Mouse (Mus musculus) MEL (cell line): ENCODE results near the gene Gm7168.

Experiments
- CTCF ChIP-seq, 3 experiments: IDR thresholded peaks in 2 of 3; conservative IDR thresholded peaks in 1 of 3; 2 replicates each; pipeline ENCODE4 v1.5.1; 2011 to 2012; ENCODE audit warnings: low read length in 3 of 3, low read depth in 2 of 3, mild to moderate bottlenecking in 2 of 3, improper control_type of control experiment in 1 of 3, inconsistent platforms in 1 of 3, mixed read lengths in 1 of 3, moderate library complexity in 1 of 3; ENCODE audit not compliant: control insufficient read depth in 1 of 3, insufficient read depth in 1 of 3, poor library complexity in 1 of 3, severe bottlenecking in 1 of 3
- GABPA ChIP-seq: IDR thresholded peaks from 2 replicates; pipeline ENCODE4 v1.6.1; 2012; ENCODE audit warnings: low read depth, mild to moderate bottlenecking, inconsistent platforms, low read length, improper control_type of control experiment, moderate library complexity
- GATA1 ChIP-seq: IDR thresholded peaks from 2 replicates; pipeline ENCODE4 v1.6.1; 2011; ENCODE audit warnings: low read depth, low read length, improper control_type of control experiment
- JUND ChIP-seq: IDR thresholded peaks from 2 replicates; pipeline ENCODE4 v1.6.1; 2011; ENCODE audit warnings: low read depth, mild to moderate bottlenecking, improper control_type of control experiment, low read length
- MAX ChIP-seq: IDR thresholded peaks from 2 replicates; pipeline ENCODE4 v1.6.1; 2011; ENCODE audit warnings: low read length, improper control_type of control experiment
- MXI1 ChIP-seq: IDR thresholded peaks from 2 replicates; pipeline ENCODE4 v1.6.1; 2011; ENCODE audit warnings: mild to moderate bottlenecking, low read depth, low read length, improper control_type of control experiment
- MYC ChIP-seq: IDR thresholded peaks from 2 replicates; pipeline ENCODE4 v1.6.1; 2011; ENCODE audit warnings: low read depth, mild to moderate bottlenecking, low read length, improper control_type of control experiment, moderate library complexity
- NRF1 ChIP-seq: IDR thresholded peaks from 2 replicates; pipeline ENCODE4 v1.6.1; 2014; ENCODE audit warnings: low read depth, mild to moderate bottlenecking, inconsistent platforms, low read length, improper control_type of control experiment, moderate library complexity; ENCODE audit not compliant: poor library complexity, insufficient read depth, severe bottlenecking
- POLR2A ChIP-seq, 2 experiments: IDR thresholded peaks; 2 replicates each; pipeline ENCODE4 v1.6.1; 2011 to 2012; ENCODE audit warnings: low read length in 2 of 2, mild to moderate bottlenecking in 2 of 2, control low read depth in 1 of 2, improper control_type of control experiment in 1 of 2, low read depth in 1 of 2, moderate library complexity in 1 of 2; ENCODE audit not compliant: control insufficient read depth in 1 of 2, insufficient read depth in 1 of 2, poor library complexity in 1 of 2
- TBP ChIP-seq: IDR thresholded peaks from 2 replicates; pipeline ENCODE4 v1.8.0; 2011; ENCODE audit warnings: low read depth, low read length, improper control_type of control experiment
- TCF12 ChIP-seq: IDR thresholded peaks from 2 replicates; pipeline ENCODE4 v1.6.1; 2014; ENCODE audit warnings: low read depth, mild to moderate bottlenecking, inconsistent platforms, low read length, improper control_type of control experiment, moderate library complexity
- USF1 ChIP-seq: IDR thresholded peaks from 2 replicates; pipeline ENCODE4 v1.6.1; 2014; ENCODE audit warnings: low read depth, mild to moderate bottlenecking, inconsistent platforms, low read length, improper control_type of control experiment, moderate library complexity
- ZKSCAN1 ChIP-seq: IDR thresholded peaks from 2 replicates; pipeline ENCODE4 v1.6.1; 2012; ENCODE audit warnings: low read depth, mild to moderate bottlenecking, inconsistent platforms, low read length, improper control_type of control experiment, moderate library complexity

- TF ChIP-seq CTCF (IDR thresholded peaks at IDR 0.05 in 2 of 3, conservative IDR thresholded peaks at IDR 0.05 in 1 of 3; ENCODE audit: control insufficient read depth in 1 of 3, insufficient read depth in 1 of 3, low read depth in 2 of 3, low read length in 3 of 3, poor library complexity in 1 of 3, severe bottlenecking in 1 of 3) = no peak
- TF ChIP-seq ZKSCAN1 = no peak
- no peak for TF ChIP-seq GATA1
- no peak for TF ChIP-seq TCF12
- TF ChIP-seq USF1 = no peak
- TF ChIP-seq JUND = no peak
- TF ChIP-seq POLR2A (IDR thresholded peaks at IDR 0.05; ENCODE audit: control insufficient read depth in 1 of 2, insufficient read depth in 1 of 2, low read depth in 1 of 2, low read length in 2 of 2, poor library complexity in 1 of 2) = no peak
- TF ChIP-seq TBP = no peak
- TF ChIP-seq NRF1 = no peak
- TF ChIP-seq MAX = no peak
- TF ChIP-seq GABPA = no peak
- TF ChIP-seq MYC = no peak
- TF ChIP-seq MXI1 = no peak
Measured at GRCm38 (mm10) chr17:13987690-13988089, 39.5 kb downstream of the Gm7168 start.
